Mouse (Mus musculus) liver, adult 2 months (tissue): Measurements from ENCODE around the gene Polr1a.

Source experiments
- CTCF ChIP-seq: fragments of 200-500 bp; IDR thresholded peaks from 2 replicates; pipeline ENCODE4 v1.5.1; 2011; ENCODE audit warnings: low read depth, low read length, control low read depth
- POLR2A ChIP-seq: fragments of 200-500 bp; IDR thresholded peaks from 2 replicates; pipeline ENCODE4 v1.6.1; 2011; ENCODE audit warnings: low read length, control low read depth; ENCODE audit not compliant: insufficient read depth; ENCODE audit errors: extremely low read depth

GRCm38 (mm10) chr6:71985984-71986383 lies 77.1 kb downstream of the Polr1a start:
- no peak for TF ChIP-seq POLR2A
- TF ChIP-seq CTCF, result no peak
